Mouse (Mus musculus): ENCODE measurements around the gene 2610301B20Rik. TPM values are rescaled to one million over a fixed set of nuclear protein-coding genes. Genes with fewer than 3 reads are reported as not detected.

Gene 2610301B20Rik
- polyA plus RNA-seq, 1 experiment, result 0.55 TPM

DNA sequence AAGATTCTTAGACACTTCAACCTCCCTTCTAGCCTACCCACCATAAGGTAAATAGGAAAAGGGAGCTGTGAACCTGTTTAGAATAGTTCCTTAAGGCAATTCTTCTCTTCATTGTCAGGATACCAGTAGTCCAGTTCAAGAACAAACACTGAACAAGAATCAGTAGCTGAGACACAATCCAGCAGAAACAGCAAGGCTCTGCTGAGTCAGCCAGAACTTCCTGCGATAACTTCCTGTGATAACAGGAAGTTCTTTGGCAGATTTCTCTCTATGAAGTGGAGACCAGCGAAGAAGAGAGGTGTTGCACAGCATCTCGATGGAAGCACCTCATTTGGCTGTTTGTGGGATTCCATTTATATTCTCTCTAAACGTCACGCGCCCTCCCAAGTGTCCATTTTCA is 53.9 kb downstream of the 2610301B20Rik start:
- WGBS, result 89% methylated on average over 6 of the region's 6 CpGs
- TF ChIP-seq POLR2A (IDR thresholded peaks at IDR 0.05; ENCODE audit: low read depth, low read length) (no peak), CTCF (IDR thresholded peaks at IDR 0.05; ENCODE audit: extremely low read depth, insufficient read length, insufficient replicate concordance, low read depth, low read length) (no peak)
- Histone ChIP-seq H3K4me3 (ENCODE audit: low read depth, low read length) (no peak overlapping the region), H3K36me3 (ENCODE audit: control insufficient read depth, insufficient read depth, low read length) (no peaks in the 10 kb centered on the region), H3K4me1 (ENCODE audit: control insufficient read depth, insufficient read depth, insufficient read length, low read length) (peaks cover 29% of the 10 kb centered on the region; the same call in 1 of the 2 replicates), H3K27me3 (ENCODE audit: control insufficient read depth, insufficient read depth, low read length) (no peaks in the 10 kb centered on the region), H3K27ac (ENCODE audit: insufficient read depth, low read depth, low read length) (no peak overlapping the region)

DNA sequence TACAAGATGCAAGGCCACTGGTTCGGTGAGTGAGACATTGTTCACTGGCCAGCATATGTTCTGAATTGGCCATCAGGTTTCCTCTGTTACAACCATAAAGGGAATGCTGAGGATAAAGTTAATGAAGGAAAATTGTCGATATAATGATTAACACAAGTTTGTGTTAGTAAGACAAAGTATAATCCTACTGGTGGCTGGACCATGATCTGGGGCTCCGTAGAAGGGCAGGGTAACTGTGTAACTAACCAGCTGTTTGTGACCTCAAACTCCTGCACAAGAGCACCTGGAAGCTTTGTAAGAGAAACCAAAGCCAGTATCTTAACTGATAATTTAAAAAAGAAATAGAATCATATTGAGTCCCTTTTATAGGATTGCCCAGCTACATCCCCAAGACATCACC is 55.4 kb downstream of the 2610301B20Rik start:
- Histone ChIP-seq H3K4me3 (ENCODE audit: low read depth, low read length) (no peak overlapping the region), H3K4me1 (ENCODE audit: control insufficient read depth, insufficient read depth, insufficient read length, low read length) (peaks cover 17% of the 10 kb centered on the region; the same call in 1 of the 2 replicates), H3K27ac (ENCODE audit: insufficient read depth, low read depth, low read length) (no peak overlapping the region), H3K27me3 (ENCODE audit: control insufficient read depth, insufficient read depth, low read length) (no peaks in the 10 kb centered on the region), H3K36me3 (ENCODE audit: control insufficient read depth, insufficient read depth, low read length) (no peaks in the 10 kb centered on the region)
- WGBS, result 31% methylated on average over 3 of the region's 3 CpGs
- TF ChIP-seq CTCF (IDR thresholded peaks at IDR 0.05; ENCODE audit: extremely low read depth, insufficient read length, insufficient replicate concordance, low read depth, low read length) (no peak), POLR2A (IDR thresholded peaks at IDR 0.05; ENCODE audit: low read depth, low read length) (no peak)

GRCm38 (mm10) chr4:10931040-10931439 is 56.7 kb downstream of the 2610301B20Rik start:
- H3K27ac ChIP-seq (ENCODE audit: insufficient read depth, low read depth, low read length), result peak overlapping the region; percentile 33; the same call in 1 of the 2 replicates
- 48% methylated on average over 9 of the region's 9 CpGs for WGBS

DNA sequence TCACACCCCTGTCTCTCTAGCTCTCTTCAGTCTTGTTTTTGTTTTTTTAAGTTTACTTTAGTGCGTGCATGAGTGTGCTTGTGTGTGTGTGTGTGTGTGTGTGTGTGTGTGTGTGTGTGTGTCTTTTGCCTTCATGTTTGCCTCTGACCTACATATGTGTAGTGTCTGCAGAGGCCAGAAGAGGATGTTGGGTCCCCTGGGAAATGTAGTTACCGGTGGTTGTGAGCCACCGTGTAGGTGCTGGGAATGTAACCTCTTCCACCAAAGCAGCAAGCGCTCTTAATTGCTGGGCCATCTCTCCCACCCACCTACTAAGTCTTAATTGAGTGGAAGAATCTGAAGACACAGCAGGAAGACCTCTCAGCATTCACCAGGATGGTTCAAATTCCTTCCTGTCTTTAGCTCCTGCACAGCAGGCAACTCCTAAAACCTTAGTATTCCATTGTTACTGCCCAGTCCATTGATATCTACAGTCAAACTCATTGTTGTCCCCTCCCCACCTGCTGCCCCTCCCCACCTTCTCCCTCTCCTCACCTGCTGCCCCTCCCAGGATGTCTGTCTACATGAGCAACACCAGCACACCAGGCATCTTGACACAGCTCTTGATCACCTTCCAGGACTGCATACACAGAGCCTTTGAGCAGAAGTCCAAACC is 57.9 kb downstream of the 2610301B20Rik start:
- TF ChIP-seq CTCF (IDR thresholded peaks at IDR 0.05; ENCODE audit: extremely low read depth, insufficient read length, insufficient replicate concordance, low read depth, low read length) (no peak), POLR2A (IDR thresholded peaks at IDR 0.05; ENCODE audit: low read depth, low read length) (no peak)
- Histone ChIP-seq H3K4me1 (ENCODE audit: control insufficient read depth, insufficient read depth, insufficient read length, low read length) (peaks cover 25% of the 10 kb centered on the region; the same call in 1 of the 2 replicates), H3K27me3 (ENCODE audit: control insufficient read depth, insufficient read depth, low read length) (no peaks in the 10 kb centered on the region), H3K27ac (ENCODE audit: insufficient read depth, low read depth, low read length) (no peak overlapping the region), H3K36me3 (ENCODE audit: control insufficient read depth, insufficient read depth, low read length) (no peaks in the 10 kb centered on the region), H3K4me3 (ENCODE audit: low read depth, low read length) (no peak overlapping the region)
- 87% methylated on average over 4 of the region's 4 CpGs for WGBS

More at GRCm38 (mm10) chr4:10931040-10931439, 56.7 kb downstream of the 2610301B20Rik start:
- no peak overlapping the region for H3K4me3 ChIP-seq (ENCODE audit: low read depth, low read length)
- H3K4me1 ChIP-seq (ENCODE audit: control insufficient read depth, insufficient read depth, insufficient read length, low read length), result peaks cover 22% of the 10 kb centered on the region; the same call in 1 of the 2 replicates
- no peaks in the 10 kb centered on the region for H3K27me3 ChIP-seq (ENCODE audit: control insufficient read depth, insufficient read depth, low read length)
- H3K36me3 ChIP-seq (ENCODE audit: control insufficient read depth, insufficient read depth, low read length), result no peaks in the 10 kb centered on the region
- TF ChIP-seq POLR2A (IDR thresholded peaks at IDR 0.05; ENCODE audit: low read depth, low read length) (no peak), CTCF (IDR thresholded peaks at IDR 0.05; ENCODE audit: extremely low read depth, insufficient read length, insufficient replicate concordance, low read depth, low read length) (no peak)

- H3K36me3 ChIP-seq (ENCODE audit: control insufficient read depth, insufficient read depth, low read length), result no peaks in the 10 kb centered on the region
- no peak for TF ChIP-seq POLR2A (IDR thresholded peaks at IDR 0.05; ENCODE audit: low read depth, low read length)
- no peak for TF ChIP-seq CTCF (IDR thresholded peaks at IDR 0.05; ENCODE audit: extremely low read depth, insufficient read length, insufficient replicate concordance, low read depth, low read length)
Measured at GRCm38 (mm10) chr4:10932782-10933181, 58.5 kb downstream of the 2610301B20Rik start.

DNA sequence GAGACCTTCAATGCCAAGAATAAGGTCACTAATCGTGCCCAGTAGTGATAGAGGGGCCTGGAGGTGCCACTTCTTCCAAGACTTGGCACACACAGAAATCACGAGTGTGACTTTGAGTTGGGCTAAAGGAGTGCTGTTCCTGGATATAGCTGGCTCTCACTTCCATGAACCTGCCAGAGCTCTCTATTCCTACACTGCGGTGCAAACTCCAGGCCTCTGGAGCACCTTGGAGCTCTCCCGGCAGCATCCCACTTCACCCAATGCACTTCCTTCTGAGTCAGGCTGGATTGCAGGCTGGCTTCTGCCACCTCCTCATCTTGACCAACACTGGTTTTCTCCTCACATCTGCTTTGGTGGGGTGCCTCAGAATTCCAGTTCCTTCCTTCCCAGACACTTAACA is 62.5 kb downstream of the 2610301B20Rik start:
- H3K27ac ChIP-seq (ENCODE audit: insufficient read depth, low read depth, low read length), result no peak overlapping the region
- 86% methylated on average over 4 of the region's 4 CpGs for WGBS
- H3K36me3 ChIP-seq (ENCODE audit: control insufficient read depth, insufficient read depth, low read length), result no peaks in the 10 kb centered on the region
- no peak overlapping the region for H3K4me3 ChIP-seq (ENCODE audit: low read depth, low read length)
- peaks cover 9% of the 10 kb centered on the region; the same call in 1 of the 2 replicates for H3K4me1 ChIP-seq (ENCODE audit: control insufficient read depth, insufficient read depth, insufficient read length, low read length)
- TF ChIP-seq CTCF (IDR thresholded peaks at IDR 0.05; ENCODE audit: extremely low read depth, insufficient read length, insufficient replicate concordance, low read depth, low read length) (no peak), POLR2A (IDR thresholded peaks at IDR 0.05; ENCODE audit: low read depth, low read length) (no peak)
- no peaks in the 10 kb centered on the region for H3K27me3 ChIP-seq (ENCODE audit: control insufficient read depth, insufficient read depth, low read length)

More at GRCm38 (mm10) chr4:10932782-10933181, 58.5 kb downstream of the 2610301B20Rik start:
- Histone ChIP-seq H3K4me1 (ENCODE audit: control insufficient read depth, insufficient read depth, insufficient read length, low read length) (peaks cover 25% of the 10 kb centered on the region; the same call in 1 of the 2 replicates), H3K27ac (ENCODE audit: insufficient read depth, low read depth, low read length) (no peak overlapping the region), H3K4me3 (ENCODE audit: low read depth, low read length) (no peak overlapping the region), H3K27me3 (ENCODE audit: control insufficient read depth, insufficient read depth, low read length) (no peaks in the 10 kb centered on the region)
- 83% methylated on average over 5 of the region's 5 CpGs for WGBS

All from small intestine, adult 2 months (tissue).